Mouse (Mus musculus): Measurements from ENCODE around the gene Ralgps1. TPM values are rescaled to one million over a fixed set of nuclear protein-coding genes. Genes with fewer than 3 reads are reported as not detected.
A peak's percentile ranks its signal among the peaks of the same experiment; 100 is the strongest.
"Not testable (repeated sequence)": the region's sequence is repeated elsewhere in the genome, so short reads cannot be mapped to it uniquely, and the experiment has no call there.

The Ralgps1 gene
- total RNA-seq, 2 experiments from 2014 or later = 4.2 to 6.3 TPM

GRCm38 (mm10) chr2:33361139-33361716 is 10.1 kb downstream of the Ralgps1 start:
- DNase-seq = no peak

DNA sequence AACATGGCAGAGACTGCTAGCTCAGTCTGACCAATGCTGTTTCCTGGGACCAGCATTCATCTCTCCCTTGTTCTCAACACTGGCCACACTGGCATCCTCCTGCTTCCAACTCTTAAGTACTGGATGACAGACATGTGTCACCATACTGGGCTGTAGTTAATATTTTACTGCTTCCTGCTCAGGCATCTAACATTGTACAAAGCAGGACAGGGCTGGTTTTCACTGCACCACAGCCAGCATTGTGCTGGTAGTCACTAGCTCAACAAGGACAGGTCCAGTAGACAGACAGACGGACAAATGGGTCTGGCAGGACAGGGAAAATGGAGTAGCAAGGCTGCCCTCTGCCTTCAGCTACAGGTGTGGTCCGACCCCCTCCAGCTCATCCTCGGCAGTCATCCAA is 10.7 kb downstream of the Ralgps1 start:
- DNase-seq = no peak

- no peak for DNase-seq
Measured at GRCm38 (mm10) chr2:33359184-33359583, 12.1 kb downstream of the Ralgps1 start.

- DNase-seq = no peak
Measured at GRCm38 (mm10) chr2:33357250-33357838, 13.9 kb downstream of the Ralgps1 start.

- DNase-seq = peak; percentile 79
Measured at GRCm38 (mm10) chr2:33355558-33355957, 15.7 kb downstream of the Ralgps1 start.

GRCm38 (mm10) chr2:33353432-33353831 is 17.9 kb downstream of the Ralgps1 start:
- no peak for DNase-seq

GRCm38 (mm10) chr2:33351449-33351848 is 19.8 kb downstream of the Ralgps1 start:
- no peak for DNase-seq

- DNase-seq = no peak
Measured at GRCm38 (mm10) chr2:33350921-33351320, 20.4 kb downstream of the Ralgps1 start.

GRCm38 (mm10) chr2:33349581-33349980 is 21.7 kb downstream of the Ralgps1 start:
- DNase-seq = no peak

- DNase-seq = peak; percentile 86
Measured at GRCm38 (mm10) chr2:33349081-33349480, 22.2 kb downstream of the Ralgps1 start.

- no peak for DNase-seq
Measured at GRCm38 (mm10) chr2:33348260-33348659, 23.0 kb downstream of the Ralgps1 start.

DNA sequence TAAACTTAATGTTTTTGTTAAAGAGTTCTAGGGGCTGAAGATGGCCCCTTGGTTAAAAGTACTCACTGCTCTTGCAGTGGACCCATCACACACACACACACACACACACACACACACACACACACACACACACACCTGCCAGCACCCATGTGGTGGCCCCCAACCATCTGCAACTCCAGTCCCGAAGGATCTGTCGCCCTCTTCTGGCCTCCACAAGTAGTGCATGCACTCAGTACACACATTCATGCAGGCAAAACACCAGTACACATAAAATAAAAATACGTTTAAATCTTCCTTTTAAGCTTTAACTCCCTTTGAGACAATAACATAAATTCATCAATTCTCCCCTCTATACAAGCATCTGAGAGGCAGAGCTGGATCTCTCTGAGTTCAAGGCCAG is 23.7 kb downstream of the Ralgps1 start:
- peak; percentile 64 for DNase-seq

DNA sequence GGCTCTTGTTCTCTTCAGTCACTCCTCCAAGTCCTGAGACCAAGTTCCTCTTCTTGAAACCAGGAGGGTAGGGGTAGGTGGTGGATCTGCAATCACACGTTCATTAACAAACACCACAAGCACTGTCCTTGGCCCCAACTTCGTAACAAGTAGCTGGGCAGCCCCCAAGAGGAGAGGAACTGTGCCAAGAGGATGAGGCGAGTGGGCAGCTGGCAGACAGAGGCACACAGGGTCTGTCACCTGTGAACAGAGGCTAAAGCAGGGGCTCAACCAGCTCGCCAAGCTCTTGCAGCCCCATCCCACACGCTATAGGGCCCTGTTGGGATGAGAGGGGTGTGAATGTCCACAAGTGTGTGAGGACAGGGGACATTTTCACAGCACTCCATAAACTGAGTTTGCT is 24.5 kb downstream of the Ralgps1 start:
- no peak for DNase-seq

GRCm38 (mm10) chr2:33345956-33346355 is 25.3 kb downstream of the Ralgps1 start:
- DNase-seq = no peak

DNA sequence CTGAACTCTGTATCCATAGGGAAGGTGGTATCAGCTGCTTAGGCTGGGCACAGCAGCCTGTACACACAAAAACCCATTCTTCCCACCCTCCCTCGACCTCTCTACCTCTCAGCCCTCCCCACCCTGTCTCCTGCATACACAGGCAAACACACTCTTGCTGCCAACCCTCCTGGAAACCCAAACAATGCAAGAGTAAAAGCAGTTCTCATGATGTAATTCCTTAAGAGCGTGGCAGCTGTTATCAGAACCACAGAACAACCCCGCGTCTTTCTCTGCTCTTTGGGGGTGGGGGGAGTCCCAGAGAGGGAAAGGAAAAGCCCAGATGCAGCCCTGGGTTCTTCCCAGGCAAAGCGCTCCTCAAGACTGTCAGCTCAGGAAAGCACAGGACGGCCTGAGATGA is 25.8 kb downstream of the Ralgps1 start:
- DNase-seq = no peak

DNA sequence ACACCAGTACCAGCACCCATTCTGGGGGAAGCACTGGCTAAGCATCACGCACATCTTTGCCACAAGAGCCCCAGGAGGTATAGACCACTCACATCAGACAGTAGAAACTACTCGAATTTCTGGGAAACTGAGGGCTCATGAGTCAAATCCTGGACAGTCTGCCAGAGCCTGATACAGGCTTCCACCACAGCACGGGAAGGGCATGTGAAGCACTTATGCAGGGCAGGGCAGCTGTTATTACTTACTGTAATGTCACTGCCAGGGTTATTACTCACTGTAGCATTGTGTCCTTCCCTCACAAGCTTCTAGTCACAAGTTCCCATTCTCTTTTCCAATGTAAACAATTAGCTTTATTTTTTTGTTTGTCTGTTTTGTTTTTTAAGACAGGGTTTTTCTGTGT is 27.9 kb downstream of the Ralgps1 start:
- DNase-seq = no peak

DNA sequence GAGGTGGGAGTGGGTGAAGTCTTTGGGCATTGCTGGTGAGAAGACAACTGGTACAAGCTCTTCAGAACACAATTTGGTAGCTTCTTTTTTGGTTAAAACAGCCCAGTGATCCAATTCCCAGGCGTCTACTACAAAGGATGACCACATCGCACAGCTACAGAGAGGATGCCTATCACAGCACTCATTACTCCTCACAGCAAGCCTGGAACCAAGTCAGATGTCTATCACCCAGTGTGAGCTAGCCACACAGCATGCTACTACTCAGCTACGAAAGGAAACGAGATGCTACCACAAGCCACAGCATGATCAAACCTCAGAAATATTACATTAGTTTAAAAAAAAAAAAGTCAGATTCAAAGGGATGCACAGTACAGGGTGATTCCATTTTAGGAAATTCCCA is 29.1 kb downstream of the Ralgps1 start:
- DNase-seq = no peak

DNA sequence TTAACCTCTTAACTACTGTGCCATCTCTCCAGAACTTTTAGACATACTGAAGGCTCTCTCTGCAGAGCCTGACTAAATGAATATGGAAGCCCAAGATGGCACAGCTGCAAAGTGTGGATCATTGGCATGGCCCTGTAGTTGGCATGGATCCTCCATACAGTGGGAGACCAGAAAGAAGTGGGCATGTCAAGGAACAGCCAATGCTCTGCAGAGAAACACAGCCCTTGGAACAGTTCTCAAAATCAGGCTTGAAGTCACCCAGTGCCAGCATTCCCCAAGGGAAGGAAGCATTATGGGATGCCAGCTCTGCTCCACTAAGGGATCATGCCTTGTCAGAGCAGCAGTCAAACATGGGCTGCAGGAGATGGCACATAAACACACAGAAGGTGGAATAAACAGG is 35.5 kb downstream of the Ralgps1 start:
- no peak for DNase-seq

DNA sequence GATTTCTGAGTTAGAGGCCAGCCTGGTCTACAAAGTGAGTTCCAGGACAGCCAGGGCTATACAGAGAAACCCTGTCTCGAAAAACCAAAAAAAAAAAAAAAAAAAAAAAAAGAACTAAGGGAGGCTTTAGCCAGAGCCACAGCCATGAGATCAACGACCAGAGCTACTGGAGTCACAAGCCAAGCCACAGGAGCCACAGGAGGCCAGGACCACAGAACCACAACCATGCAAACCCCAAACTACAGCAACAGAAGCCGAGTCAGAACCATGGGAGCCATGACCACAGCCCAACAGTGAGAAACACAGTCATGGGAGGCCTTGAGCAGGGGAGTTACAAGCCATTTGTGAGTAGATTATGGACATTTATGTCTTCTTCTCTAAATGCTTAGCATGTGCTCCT is 41.7 kb downstream of the Ralgps1 start:
- DNase-seq = no peak

GRCm38 (mm10) chr2:33328941-33329340 is 42.3 kb downstream of the Ralgps1 start:
- DNase-seq = peak; percentile 31

DNA sequence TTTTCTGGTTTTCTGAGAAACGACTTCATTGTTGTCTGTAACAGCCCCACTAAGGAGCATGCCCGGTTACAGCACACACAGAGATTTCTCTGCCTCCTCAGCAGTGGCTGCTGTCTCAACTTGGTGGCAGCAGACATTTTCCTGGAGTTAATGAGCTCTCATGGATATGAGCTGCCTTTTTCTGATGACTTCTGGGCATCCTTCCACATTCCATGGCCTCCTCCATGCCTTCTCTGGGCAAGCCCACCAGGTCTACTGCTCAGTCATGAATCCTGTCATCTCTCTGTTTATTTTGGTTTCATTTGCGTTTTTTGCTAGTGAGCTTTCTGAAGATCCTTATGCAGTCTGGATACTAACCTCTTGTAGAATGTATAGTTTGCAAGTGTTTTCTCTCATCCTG is 45.9 kb downstream of the Ralgps1 start:
- no peak for DNase-seq

DNA sequence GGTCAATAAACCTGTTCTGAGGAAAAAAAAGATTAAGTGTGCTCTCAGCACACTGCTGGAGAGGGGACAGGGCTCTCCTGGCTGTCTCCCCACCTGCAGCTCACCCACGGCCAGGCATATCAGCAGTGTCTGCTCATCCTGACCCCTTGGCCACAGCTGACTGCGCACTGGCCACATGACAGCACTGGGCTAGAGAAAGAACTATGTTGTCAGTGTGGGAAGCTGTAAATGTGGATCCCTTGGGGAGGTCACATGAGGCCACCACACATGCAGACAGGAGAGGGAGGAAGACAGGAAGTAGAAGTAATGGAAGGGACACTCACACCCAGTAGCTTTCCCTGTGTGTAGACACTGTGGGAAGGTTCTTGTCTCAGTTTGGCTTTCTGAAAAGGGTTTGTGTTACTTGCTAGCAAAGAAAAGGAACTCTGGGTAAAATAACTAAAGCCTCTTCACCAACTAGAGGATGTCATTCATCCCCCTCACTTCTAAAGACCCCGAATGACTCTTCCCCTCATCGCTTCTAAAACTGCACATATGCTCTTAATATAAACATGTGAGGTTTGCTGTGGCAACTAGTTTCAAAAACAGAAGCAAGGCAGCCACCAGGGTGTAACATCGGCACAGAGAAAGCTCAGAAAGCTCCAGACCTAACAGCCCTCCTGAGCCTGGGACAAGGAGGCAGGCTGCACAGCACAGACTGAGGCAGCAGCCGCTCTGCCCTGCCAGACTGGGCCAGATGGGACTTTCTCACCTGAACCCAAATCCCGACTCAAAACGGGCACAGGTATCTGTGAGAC is 47.3 kb downstream of the Ralgps1 start:
- DNase-seq = no peak

- DNase-seq = not testable (repeated sequence)
Measured at GRCm38 (mm10) chr2:33323043-33323625, 48.2 kb downstream of the Ralgps1 start.

All from adrenal gland, postnatal 10 days (tissue).